Mouse (Mus musculus) urinary bladder, postnatal 10 days (tissue): ENCODE measurements around the gene N4bp1.

ENCODE experiments used
- DNase-seq: peaks from one replicate; pipeline ENCODE4 v3.0.0; 2022; ENCODE audit warnings: low spot score

Gene N4bp1

DNA sequence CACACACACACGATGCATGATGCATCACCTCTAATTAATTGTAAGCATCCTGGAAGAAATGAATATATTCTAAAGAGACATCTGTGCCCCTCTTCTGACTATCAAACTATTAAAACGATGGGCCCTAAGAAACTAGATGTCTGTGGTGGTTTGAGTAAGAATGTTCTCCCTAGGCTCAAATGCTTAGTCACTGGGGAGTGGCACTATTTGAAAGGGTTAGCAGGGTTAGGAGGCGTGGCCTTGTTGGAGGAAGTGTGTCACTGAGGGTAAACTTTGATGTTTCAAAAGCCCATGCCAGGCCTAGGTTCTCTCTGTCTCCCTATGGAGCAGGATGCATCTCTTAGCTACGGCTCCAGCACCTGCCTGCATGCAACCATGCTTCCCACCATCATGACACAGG lies 10.3 kb upstream of the N4bp1 start:
- no peak for DNase-seq

DNA sequence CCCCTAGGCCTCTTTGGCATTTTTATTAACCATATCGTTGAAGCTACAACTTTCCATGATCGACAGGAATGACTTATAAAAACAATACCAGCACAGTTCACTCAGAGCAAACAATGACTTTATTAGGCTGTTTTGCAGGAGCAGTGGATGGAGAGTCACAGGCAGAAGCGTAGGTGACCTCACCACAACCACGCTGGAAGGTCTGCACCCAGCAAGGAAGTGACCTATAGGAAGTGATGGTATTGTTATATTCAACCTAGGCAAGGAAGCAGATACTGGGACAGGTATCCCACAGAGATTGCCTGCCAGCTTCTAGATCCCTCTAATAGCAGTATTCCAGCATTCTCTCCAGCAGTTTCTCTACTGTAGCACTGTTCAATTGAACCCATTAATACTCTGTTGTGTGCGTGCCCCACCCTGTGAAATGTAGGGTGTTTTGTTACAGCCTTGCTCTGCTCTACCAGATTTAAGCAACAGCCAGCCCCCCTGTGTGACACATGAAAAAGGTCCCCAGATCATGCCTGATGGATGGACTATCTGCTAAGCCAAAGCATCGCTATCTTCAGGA lies 9.2 kb upstream of the N4bp1 start:
- DNase-seq = no peak

DNA sequence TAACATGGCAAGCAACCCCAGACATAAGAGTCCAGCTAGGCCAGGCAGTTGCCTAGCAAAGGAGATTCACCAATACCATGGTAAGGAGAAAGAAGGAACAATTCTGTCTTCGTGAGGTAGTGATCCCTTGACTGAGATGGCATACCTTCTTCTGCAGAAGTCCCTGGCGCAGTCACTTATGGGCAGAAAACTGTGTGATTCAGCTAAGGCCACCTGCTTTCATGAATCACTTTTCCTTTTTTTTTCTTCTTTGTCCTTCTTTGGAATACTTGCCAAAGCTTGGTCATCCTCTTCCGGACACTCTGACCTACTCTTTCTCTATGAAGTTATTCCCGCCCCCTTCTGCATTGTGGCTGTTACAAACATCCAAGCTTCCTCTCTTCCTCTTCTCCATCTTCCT lies 8.5 kb upstream of the N4bp1 start:
- no peak for DNase-seq

DNA sequence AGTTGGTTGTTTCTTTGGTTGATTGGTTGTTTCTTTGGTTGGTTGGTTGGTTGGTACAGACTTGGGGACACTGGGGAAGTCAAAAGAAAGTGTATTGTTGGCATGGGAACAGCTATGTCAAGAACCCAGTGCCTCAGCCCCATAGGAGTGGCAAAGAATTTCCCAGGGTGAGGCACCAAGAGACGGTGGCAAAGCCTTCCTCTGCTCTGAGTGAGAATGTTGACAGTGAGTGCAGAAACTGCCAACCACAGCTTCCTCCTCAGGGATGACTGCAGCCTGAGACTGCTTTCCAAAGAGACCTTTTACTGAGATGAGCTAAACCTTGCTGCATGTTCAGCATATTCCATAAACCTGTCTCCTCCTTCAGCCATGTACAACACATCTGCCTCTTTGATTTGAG lies 6.5 kb upstream of the N4bp1 start:
- DNase-seq = no peak

DNA sequence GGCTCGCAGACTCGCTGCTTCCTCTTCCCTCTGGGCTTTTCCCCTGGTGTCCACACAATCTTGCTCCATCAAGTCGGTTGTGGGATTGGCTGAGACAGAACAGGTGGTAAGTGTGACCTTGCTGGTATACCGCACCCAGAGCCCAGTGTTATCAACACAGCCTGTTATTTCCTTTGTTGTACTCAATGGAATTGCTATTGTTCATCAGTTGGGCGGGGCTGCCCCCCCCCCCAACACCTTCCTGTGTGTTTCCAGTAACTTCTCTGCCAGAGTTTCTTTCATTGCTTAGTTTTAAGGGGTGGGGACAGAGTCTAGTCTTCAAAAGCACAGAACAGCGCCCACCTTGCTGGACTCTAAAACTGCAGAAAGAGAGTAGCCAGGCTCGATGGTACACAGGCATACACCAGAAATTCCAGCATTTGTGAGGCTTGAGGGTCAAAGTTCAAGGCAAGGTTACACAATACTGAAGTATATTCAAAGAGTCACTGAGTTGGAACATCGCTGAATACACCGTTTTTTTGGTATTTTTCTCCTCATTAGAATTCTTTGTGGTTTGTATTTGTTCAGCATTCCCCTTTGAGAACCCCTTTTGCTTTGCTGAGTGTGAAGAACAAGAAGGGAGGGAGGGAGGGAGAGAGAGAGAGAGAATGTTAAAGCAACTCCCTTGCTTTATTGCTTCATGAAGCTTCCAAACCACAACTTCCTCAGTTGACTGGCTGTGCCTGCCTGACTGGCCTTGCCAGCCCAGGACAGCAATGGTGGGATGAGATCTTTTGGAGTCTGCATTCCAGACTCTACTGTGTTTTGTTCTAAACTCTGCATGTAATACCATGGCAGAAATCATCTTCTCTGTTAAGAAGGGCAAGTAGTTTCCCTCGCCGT lies 3.2 kb upstream of the N4bp1 start:
- no peak for DNase-seq

DNA sequence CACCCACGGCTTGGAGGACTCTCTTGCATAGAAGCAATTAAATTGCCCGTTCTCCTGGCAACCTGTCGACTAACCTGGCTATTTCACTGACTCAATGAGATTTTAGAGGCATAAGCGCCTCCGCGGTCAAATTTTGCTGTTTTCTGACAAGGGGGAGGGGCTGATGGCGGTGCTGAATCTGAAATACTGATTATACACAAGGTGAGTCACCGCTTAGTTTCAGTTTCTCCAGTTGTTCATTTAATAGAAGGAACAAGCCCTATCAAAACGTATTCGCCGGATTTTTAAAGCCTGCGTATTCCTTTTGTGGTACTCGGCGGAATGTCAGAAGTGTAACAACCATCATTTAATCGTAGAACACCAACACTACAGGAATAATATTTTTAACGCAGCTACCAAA lies 991 bp downstream of the N4bp1 start:
- DNase-seq = no peak

DNA sequence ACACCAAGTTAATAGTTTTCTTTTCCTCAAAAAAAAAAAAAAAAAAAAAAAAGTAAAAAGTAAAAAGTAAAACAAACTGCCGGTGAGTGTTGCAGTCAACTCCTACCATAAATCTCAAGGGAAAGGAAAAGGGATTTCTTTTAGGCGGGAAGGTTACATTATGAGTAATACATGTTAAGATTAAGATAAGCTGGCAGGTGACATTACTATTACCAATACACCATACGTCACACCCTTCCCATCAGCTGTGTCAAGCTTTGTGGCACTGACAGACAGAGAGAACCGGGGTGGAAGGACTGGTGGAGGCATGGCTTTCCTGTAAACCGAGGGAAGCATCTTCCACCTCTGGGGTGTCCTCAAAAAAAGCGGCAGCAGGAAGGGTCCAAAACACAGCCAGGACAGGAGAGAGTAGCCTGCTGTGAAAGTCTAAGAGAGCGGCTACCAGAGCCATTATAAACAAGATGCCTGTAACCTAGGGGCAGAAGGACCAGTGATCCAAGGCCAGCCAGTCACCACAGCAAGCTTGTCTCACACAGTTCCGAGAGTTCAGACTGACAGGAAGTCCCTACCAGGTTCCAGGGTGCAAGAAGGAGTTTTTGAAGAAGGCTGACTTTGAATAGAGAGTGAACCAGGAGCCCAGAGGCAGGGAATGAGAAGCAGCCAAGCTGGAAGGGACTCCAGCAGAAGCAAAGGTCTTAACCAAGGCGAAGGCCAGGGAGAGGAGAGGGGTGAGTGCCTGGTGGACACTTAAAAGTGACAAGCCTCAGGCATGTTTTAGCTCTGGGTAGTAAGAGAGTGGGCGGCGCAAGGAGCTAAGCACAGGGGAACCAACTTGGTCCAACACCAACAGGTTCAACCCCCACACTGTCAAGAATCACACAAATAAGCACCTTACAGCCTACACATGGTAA lies 2.2 kb downstream of the N4bp1 start:
- DNase-seq = no peak

DNA sequence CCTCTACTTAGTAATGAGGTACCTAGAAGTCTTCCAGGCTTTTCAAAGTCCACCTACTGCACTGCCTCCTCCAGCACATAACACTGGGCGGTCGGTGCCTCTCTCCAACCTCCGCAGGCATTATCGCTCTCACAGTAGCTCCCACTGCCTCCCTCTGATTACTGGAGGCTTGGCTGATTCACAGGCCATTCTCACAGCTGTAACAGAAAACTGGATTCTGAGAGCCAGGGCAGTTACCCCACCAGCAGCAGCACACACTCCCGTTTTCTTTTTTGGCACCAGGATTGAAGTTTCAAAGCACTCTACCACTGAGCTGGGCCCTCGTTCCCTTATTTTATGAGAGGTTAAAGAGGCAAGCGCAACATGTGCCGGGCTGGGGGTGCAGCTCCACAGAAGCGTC lies 3.1 kb downstream of the N4bp1 start:
- no peak for DNase-seq

DNA sequence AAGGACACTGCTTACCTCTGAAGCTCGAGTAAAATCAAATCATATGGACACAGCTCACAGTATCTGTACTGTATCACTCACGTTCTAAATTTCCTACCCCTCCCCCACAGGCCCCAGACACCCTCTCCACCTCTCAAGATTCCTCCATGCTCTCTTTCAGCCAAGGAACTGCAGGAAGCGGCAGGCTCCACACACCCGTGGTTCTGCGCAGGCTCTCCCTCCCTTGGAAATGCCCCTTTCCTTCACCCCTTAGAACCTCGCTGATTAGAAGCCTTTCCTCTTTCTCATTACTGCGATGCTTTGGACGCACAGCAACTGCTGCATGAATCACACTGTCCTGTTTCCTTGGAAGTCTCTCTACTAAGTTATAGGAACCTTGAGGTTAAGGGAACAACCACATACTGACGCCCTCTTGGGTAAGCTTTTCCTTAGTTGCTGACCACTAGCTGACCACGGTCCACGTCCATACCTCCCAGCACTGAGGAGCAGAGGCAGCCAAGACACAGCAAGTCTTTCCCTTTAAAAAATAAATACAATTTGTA lies 3.9 kb downstream of the N4bp1 start:
- no peak for DNase-seq

DNA sequence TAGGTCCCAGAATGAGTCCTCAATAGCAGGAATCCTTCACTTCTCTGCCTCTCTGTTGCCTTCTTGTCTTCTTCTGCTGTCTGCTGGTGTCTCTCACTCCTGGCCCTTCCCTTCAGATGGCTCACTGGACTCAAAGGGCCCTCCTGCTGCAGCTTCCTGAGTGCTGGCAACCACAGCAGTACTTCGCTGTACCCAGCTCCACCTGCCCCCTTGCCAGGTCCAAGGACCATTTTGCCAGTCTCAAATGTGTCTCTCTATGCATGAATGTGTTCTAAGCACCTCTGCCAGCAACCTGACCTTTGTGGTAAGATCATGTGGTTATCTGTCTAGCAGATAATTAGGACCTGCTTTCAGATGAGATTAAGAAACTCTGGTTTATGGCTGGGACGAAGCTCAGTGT lies 8.2 kb downstream of the N4bp1 start:
- no peak for DNase-seq

DNA sequence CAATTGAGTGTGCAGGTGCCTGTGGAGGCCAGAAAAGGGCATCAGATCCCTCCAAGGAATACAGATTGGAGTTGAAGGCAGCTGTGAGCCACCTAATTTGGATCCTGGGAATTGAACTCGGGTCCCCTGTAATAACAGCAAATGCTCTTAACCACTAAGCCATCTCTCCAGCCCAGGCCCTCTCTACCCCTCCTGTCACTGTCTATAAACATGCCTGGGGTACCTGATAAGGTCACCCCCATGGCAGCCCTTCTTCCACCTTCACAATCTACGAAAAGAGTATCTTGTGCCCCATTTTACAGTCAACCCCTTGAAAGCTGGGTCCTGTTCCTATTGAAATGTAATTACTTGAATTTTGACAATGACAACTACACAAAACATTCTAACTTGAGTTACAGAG lies 11.0 kb downstream of the N4bp1 start:
- no peak for DNase-seq

DNA sequence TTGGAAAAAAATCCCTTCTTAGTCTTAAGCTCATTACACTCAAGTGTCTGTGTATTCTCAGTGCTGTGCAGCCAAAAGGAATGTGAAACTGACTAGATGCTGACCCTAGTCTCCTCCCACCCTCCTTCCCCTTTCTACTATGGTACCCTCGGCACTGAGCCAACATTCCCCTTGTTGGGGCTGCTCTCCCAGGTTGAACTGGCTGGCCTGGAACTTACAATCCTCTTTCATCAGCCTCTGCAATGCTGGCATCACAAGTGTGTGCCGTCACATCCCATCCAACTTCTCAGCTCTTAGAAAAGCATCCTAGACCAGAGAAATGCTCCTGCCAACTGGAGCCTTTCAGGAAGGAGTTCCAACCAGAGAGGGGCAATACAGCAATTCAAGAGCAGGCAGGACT lies 11.9 kb downstream of the N4bp1 start:
- DNase-seq = no peak

DNA sequence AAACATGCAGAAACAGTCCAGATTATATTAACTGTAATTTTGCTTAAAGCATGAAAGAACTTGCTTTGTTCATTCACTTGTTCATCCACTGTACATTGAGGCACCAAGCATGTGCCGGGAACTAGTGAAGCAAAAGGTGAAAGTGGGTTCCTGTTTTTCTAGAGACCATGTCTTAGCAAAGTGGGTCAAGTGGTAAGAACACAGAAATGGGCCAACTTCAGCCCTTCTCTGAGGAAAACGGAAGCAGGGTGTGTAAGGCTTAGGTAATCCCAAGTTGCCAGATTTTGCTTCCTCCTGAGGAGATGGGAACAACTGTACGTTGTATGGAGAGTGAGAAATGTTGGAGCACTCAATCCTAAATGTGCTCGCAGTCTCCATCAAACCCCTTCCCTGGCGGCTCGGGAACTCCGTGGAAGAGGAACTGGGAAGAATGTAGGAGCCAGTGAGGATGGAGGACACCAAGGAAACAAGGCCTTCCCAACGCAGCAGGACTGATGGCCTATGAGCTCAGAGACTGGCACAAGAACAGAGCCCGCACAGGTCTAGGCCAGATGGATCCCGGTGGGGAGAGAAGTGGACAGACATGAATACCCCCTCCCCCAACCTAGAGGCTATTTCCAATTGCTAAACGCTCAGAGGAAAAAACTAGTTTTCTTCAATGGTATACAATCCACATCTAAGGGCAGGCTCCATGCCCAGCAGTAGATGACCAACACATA lies 12.8 kb downstream of the N4bp1 start:
- no peak for DNase-seq

DNA sequence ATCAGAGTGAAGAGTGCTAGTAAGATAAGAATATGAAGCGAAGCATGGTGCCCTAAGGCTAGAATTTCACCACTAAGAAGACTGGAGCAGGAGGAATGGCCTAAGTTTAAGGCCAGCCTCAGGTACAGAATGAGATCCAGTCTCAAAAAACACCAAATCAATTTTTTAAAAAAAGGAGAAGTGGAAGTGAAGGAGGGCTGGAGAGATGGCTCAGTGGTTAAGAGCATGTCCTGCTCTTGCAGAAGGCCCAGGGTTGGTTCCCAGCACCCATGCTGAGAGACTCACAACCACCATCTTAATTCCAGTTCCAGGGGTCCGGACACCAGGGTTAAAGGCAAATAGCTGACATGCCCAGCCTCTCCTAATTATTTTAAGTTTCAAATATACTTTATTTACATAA lies 13.6 kb downstream of the N4bp1 start:
- no peak for DNase-seq

DNA sequence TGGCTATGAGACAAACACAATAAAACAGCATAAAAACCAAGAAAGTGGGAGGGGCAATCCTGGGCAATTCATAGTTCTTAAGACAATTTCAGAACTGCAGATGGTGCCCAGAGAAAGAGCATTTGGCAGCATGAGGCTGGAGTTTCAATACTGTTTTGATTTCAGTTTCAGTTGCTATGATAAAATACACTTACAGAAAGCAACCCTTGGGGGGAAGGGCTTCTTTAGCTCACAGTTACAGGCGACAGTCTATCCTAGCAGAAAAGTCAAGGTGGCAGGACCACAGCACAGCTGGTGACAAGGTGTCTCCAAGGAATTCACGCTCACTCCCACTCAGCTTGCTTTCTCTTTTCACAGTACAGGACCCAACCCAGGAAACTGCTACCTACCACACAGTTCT lies 14.3 kb downstream of the N4bp1 start:
- no peak for DNase-seq

DNA sequence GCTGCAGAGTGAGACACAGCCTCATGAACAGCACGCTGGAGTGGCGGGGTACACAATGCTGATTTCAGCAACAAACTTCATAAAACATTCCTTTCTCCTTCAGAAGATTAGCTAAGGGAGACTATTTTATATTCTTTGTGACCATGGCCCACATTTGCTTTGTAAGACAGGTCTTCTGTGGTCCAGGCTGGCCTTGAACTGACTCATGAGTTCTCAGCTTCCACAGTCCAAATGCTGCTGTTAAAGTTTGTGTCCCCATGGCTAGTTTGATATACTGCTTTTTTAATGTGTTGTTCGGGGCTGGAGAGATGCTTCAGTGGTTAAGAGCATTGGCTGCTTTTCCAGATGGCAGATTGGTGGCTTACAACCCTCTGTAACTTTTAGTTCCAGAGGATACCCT lies 17.0 kb downstream of the N4bp1 start:
- DNase-seq = no peak

DNA sequence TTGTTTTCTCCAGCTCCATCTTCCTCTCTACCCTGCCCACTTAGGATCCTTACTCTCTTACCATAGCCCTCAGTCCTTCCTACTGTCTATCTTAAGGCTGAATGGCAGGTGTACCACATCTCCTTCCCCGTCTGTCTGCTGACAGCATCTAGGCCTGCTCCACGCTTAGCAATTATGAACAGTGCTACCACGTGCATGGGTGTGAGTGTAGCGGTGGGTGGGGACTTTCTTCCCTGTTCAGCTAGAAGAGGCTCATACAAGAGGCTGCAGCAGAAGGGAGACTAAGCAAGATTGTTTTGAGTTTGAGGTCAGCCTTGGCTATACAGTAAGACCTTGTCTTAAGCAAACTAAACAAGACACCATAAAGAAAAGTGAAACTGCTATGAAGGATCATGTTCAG lies 20.3 kb downstream of the N4bp1 start:
- no peak for DNase-seq

DNA sequence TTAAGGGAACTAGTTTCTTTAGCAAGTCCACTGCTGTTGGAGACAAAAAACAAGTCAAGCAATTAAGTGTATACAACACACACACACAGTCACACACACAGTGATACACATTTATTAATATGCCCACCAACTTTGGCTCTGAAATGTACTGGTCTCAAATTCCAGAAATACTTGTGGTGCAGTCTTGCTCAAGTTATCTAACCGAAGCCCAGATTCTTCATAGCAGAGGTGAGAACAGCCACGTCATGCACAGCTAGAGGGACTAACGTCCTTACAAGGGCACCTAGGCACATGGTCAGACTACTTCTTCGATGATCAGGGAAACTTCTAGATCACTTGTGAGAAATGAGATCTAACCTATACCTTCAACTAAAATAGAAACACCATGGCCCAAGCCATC lies 22.2 kb downstream of the N4bp1 start:
- no peak for DNase-seq

DNA sequence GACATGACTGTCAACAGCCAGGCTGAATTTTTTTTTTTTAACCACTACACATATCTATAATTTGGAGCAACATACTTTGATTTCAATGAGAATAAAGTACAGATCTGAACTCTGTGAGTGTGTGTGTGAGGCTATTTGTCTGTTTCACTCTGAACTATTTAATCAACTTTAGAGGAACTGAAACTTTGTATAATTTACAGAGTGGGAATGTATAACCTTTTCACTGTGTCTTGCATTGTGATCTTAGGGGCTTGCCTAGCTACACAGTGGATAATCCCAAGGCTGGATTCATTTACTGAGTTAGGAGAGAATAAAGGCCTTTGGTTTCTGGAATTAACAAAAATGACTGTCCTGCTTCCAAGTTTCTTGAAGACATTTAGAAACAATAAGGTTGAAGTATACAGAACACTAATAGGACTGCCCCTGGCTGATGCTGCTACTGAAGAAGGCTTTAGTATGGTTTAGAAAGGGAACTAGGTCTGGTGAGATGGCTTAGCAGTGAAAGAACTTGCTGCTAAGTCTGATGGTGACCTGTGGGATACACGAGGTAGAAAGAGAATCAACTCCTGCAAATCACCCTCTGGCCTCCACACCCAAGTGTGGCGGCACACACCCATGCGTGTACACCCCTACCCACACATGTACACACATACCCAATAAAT lies 22.8 kb downstream of the N4bp1 start:
- DNase-seq = no peak

DNA sequence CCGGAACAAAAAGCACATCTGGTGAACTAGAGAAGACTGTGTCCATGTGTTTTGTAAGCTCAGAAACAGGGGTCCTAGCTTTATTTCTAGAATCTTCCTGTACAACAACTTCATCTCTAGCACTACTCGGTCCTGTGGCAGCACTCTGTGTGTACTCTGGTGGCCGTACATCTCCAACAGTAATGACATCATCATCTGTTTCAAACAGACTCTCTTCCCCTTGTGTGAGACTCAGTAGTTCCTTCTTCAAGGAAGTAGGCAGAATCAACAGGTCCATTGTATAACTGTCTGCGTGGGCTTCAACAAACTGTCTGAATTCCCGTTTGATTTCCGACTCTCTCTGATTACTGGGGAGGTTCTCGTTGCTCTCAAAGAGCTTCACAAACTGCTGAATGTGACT lies 23.5 kb downstream of the N4bp1 start:
- DNase-seq = no peak

DNA sequence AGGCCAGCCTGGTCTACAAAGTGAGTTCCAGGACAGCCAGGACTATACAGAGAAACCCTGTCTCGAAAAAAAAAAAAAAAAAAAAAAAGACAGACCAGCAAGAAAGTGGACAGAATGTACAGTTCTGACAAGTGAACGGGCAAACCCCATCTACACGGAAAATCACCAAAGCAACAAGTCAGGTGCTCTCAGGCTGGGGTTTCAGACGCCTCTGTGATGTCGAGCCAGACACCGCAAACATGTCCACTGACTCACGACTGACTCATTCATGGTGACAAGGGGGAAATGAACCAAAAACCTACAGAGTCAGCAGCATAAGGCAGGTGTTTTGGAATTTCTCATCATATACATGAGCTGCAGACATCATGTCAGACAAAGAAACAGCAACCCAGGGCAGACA lies 28.8 kb downstream of the N4bp1 start:
- DNase-seq = no peak

DNA sequence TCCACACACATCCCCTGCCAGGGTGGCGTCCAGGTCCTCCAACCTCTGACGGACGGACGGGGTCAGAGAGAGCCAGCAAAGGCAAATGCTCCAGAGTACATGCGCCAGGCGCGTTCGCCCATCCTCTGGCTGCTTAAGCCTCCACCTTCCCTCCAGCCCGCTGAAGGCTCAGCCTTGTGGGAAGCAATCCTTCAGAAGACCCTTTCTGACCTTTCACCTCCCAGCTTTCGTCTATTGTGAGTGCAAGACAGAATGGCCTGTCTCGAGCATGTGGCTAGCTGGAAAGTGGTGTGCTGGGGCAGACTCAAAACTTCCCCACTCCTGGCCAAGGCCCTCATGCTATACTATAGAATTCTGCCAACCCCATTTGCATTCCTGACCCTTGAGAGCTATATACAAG lies 30.4 kb downstream of the N4bp1 start:
- DNase-seq = no peak
